Mouse (Mus musculus): ENCODE results near the gene Hs3st3b1.

The Hs3st3b1 gene

DNA sequence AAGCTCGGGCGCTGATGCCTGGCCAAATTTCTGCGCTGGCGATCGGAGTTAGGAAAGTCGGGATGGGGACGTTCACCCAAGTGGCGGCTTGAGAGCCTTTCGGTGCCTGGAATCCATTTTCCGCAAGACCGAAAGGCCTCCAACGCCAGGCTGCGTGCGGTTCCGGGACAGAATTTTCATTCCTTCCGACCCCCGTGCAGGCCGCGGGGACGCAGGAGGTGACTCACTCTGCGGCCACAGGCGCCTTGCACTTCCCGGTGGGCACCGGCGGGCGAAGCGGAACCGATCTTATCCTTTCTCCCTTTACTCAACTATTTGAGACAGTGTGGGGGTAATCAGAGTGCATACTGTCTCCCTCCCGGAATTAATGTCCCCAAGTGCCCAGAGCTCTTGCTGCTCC is 1.3 kb upstream of the Hs3st3b1 start:
- no peak for DNase-seq (ENCODE audit: low spot score)

DNA sequence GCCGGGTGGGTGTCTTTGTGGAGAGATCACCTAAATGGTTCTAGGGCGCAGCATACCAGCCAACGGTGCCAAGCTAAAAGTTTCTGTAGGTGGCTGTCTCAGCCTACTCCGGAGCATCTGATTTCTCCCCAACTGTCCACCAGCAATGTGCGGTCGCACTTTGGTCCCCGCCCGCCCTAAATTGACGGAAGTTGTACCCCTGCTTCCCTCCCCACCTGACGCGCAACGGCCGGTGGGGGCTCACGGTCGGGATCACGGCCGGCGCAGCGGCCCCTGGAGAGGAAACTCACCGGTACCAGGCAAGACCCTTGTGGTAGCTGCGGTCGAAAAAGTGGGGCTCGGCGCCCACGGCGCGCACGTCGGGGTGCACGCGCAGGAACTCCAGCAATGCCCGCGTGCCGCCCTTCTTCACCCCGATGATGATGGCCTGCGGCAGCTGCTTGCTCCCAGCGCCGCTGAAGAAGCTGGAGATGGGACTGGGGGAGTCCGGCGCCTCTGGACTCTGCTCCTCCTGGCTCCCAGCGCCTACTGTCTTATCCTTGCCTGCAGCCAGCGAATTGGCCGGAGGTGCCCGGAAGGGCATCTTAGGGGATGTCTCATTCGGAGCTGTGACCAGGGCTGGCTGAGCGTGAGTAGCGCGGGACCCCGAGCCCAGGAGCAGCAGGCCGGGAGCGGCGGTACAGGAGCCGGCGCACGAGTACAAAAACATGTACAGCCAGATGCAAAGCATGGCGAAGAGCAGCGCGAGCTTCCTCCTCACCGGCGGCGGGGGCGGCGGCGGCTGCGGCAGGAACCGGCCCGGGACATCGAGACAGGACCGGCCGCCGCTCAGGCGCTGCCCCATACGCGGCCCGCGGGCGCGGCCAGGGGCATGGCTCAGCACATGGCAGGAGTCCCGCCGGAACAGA is 792 bp downstream of the Hs3st3b1 start:
- DNase-seq (ENCODE audit: low spot score), result no peak

DNA sequence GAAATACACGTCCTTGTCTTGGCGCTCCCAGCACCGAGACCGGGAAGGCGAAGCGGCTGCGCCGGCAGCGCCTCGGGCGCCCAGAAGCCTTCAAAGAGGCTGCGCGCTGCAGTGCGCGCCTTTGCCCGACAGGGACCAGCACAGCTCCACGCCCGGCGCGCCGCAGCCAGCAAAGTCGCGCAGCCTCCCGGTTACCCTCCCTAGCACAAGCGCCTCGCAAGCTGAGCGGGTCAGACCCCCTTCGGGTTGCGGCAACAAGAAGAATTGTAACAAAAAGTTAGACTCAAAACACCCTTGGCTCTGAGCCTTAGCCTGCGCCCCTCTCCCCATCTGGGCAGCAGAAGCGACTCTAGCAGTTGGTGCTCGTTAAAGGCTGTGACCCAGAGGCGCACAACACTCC is 1.6 kb downstream of the Hs3st3b1 start:
- DNase-seq (ENCODE audit: low spot score), result no peak

DNA sequence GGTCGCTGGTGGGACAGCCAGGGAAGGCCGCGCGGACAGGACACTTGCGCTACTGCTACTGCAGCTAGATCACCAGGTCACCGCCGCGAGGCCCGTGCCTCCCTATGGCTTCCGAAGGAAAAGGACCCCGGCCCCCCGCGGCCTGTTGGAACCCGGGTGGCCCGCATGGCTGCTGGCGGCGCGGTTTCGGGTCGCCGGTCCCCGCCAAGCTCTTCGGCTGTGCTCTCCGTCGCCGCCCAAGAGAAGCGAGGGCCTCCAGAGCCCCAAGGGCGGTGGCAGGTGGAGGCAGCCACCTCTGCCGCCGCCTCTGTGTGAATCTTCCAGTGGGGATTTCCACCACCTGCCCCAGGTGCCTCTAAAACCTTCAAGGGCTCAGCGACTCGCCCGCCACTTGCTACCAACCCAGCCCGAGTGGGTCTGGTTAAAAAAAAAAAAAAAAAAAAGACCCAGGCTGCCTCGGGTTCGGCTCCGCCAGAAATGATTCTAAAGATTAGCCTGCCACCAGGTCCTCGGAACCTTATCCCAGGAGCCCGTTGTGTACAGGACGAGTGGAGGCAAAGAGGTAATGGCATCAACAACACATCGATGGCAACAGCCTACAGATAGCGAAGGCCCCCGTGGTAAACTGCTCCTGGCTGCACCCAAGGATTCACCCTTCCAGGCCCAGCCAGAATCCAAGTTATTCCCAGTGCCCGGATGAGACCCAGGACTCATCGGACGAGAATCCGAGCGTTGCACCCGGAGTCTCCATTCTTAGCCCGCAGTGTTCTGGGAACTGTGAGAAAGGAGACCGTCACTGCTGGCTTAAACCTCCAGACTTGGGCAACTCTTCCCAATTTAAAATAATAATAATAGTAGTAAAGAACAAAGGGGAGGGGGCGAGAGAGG is 2.6 kb downstream of the Hs3st3b1 start:
- DNase-seq (ENCODE audit: low spot score), result no peak

DNA sequence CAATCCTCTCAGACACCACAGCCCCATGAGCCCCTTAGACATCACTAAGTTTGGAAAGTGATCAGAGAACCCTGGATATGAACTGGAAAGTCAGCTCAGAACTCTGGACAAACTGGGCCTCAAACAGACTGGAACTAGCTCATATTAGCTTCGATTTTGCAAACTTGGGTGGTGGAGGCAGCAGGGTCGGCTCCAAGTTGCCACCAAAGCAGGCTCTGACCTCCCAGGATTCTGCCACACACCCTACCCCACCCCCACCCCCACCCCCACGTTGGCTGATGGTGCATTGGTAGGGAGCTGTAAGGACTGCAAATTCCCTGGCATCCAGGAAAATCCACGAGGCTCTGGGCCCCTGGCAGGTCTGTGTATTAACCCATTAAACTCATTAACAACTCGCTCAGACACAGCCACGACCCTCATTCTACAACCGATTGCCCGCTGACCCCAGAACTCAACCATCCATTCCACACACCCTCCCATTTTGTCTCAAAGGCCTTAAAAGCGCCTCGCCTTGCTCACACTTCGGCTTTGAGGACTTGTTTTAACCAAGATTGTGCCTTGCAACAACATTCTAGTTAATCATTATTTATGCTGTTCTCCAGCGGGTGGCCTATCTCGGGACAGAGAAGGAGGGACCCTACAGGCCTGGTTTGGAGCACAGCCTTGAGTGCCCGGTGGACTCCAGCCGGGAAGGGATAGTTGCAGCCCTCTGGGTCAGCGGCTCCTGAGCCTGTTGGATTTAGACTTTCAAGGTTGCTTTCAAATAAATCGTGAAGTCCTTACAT is 3.6 kb downstream of the Hs3st3b1 start:
- DNase-seq (ENCODE audit: low spot score), result no peak

DNA sequence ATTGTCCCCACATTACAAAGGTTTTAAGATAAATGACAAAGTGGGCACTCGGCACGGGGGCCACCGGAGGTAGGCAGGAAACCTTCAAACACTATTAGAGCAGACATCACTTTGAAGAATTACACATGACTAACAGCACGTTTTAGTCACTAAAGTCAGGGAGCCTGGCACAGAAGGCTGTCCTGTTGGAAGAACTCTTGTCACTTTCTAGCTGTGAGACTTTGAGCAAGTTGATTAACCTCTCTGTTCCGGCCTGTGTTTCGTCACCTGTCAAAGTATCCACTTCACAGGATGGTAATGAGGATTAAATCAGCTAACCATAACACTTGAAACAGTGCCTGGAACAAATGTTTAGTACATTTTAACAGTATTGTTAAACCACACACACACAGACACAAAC is 4.5 kb downstream of the Hs3st3b1 start:
- DNase-seq (ENCODE audit: low spot score), result no peak

DNA sequence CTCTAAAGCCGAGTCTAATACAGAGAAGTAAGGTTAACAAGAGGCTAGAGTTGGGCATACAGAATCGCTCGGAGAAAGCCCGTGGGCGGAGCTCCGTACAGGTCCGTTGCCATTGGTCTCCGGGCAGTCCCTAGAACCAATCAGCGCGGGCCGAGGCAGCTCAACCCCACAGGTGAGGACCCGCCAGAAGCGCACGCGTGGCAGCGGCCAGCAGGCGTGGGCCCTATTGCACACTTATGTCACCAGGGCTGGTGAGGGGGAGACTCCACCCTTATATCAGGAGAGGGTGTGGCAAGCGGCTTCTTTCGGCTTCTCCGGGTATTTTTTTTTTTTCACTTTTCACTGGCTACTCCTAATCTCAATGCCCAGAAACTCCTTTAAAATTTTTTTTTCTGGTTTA is 7.7 kb downstream of the Hs3st3b1 start:
- no peak for DNase-seq (ENCODE audit: low spot score)

DNA sequence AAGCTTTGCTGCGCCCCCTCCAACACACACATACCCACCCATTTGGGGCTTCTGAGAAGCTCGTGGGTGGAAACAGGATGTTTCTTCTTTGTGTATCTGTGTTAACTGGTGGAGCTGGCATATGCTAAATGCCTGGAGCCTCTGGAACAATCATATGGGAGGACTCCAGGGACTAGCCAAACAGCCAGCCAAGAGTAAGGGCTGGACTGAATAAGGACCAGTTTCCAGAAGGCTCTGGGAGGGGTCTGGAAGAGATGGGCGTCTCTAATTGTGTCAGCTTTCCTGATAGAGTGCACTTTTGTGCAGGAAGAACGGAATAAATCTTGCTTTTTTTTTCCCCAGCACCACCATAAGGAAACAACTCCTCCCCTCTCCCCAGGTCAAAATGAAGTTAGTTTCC is 8.2 kb downstream of the Hs3st3b1 start:
- DNase-seq (ENCODE audit: low spot score), result no peak

DNA sequence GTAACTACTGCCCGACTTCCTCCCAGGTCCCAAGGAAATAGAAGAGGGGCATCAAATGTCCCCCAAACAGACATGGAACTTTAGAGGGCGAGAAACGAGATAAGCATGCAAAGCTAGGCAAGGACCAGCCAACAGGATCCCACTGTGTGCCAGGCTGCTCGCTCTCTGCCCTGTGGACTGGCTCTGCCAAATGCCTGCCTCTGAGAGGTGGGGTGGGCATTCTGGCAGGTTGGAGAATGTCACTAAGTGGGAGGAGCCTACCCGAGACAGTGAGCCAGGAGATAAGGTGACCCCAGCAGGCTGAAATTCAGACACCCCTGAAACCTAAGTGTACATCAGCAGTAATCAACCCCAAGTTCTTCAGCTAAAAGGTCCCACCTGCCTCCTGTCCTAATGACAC is 11.1 kb downstream of the Hs3st3b1 start:
- DNase-seq (ENCODE audit: low spot score), result no peak

DNA sequence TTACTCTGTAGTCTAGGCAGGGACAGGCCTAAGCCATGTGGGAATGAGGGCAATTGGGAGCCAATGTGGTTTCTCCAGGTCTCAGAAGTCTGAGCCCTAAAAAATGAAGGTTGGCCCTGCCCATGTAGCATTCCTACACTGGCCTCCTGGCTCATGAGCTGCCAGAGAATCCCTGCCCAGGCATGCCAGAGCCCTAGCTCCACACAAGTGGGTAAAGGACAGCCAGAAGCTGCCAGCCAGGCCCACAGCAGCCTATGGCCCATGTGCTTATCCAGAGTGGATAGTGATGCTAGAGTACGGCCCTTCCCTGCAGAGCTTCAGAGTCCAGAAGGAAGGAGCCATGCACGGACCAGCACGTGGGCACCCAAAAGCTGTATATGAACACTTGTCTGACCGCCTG is 12.1 kb downstream of the Hs3st3b1 start:
- no peak for DNase-seq (ENCODE audit: low spot score)

DNA sequence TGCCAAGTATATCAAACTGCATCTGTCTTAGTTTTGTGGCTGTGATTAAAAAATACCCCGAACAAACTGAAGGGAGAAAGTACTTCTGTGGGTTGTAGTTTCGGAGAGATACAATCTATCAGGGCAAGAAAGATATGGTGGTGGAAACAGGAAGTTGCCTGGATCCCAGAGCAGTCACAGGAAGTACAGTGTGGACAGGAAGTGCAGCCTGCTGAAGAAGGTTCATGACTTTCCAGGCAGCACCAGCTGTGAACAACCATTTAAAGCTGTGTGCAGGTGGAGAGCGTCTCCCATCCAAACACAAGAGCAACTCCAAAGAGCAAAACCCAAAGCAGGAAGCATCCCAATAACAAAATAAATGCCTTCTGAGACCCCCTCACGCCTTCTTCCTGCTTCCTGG is 13.6 kb downstream of the Hs3st3b1 start:
- DNase-seq (ENCODE audit: low spot score), result no peak

DNA sequence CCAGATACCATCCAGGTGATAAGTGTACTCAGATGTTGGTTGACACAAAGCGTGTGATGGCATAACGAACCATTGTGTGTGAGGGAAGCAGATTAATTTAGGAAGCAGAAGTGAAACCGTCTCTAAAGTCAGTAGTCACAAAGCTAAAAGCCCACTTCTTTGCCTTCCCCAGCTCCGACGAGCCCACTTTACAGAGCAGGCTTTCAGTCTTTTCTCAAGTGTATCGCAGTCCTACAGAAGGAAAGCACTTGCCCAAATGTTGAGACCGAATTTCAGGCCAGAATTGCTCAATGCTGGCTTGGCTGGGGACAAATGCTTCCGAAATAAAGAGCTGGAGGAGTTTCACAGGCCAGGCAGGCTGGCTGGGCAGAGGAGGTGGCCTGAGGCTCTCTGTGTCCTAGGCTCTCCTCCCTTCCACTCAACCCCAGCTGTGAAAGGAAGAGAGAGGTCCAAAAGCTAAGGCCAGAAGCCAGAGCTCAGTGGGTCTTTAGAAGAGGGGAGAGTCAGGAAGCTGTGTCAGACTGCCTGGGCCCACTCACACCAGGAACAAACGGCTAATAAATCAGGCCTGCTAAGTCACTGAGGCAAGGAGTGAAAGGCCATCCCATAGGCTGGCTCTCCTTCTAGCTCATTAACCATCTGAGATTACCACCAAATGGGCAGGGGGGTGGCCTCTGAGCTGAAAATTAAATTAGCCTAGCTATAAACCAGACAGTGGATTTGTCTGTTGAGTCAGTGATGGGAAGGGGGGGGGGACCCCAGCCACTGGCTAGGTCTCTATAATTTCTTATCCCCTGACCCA is 15.3 kb downstream of the Hs3st3b1 start:
- no peak for DNase-seq (ENCODE audit: low spot score)

DNA sequence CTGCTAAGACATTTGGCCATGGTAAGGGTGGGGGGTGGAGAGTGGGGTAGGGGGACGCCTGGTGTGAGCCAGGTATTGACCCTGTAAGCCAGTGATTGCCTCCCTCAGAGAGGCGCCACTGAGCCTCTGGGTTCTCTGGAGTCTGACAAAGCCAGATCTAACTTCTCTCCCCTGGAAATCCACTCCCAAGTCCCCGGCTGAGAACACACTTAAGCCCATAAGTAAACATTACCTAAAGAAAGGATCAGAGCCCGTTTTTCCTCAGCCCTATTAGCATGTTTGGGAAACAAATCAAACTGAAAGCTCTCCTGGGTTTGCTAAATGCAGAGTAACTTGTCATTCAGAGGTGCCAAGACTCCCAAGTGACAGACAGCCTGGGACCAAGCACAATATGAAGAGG is 17.3 kb downstream of the Hs3st3b1 start:
- no peak for DNase-seq (ENCODE audit: low spot score)

DNA sequence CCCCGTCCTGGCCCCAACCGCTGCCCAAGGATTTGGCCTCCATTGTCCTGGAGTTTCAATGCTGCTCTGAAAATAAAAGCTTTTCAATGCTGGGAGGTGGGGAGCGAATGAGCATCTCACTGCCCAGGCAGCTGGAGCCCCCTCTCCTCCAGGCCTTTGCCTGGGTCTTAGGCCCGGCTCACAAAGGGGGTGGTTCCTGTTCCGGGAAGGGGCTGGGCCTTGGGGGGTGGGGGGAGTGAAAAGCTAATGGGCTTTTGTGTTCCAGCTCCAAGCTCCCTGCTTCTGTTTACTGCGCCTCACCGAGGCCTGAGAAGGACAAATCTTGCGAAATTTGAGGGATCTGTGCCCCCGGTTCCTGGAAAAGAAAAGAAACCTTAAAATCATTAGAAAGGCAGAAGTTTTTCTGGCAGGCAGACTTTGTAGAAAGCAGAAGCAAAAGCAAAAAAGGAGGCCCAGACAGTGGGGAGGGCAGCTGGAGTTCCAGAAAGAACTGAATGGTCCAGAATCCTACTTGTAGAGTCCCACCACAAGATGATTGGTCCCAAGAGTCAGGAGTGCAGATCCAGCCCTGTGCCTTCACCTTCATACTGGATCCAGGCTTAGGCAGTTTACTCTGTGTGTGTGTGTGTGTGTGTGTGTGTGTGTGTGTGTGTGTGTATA is 23.5 kb downstream of the Hs3st3b1 start:
- no peak for DNase-seq (ENCODE audit: low spot score)

DNA sequence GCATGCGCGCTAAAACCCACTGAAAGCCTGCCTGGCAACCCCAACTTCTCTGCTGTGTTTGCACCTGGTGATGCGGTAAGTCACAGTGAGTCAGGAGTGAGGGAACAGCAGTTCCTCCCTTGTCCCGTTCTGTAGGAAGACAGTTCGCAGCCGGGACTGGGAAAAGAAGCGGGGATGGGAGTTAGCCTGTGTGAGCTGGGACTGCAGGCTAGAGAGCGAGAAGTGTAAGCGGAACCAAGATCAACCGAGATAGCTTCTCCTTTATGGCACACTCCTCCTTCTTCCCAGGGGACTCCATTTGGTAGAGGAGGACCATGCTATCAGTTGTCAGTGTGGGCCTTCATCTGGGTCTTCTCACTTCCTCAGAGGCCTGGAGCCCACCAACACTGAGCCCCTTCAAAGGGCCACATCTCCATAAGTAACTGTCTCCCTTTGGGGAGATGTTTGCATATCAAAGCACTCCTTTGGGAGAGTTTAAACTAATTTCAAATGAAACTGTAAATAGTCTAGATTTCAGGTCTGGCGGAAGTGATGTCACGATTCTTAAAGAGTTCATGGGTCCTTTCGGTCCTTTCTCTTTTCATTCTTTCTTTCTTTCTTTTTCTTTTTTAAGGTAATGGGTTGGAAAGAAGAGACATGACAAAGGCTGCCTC is 24.1 kb downstream of the Hs3st3b1 start:
- DNase-seq (ENCODE audit: low spot score), result no peak

DNA sequence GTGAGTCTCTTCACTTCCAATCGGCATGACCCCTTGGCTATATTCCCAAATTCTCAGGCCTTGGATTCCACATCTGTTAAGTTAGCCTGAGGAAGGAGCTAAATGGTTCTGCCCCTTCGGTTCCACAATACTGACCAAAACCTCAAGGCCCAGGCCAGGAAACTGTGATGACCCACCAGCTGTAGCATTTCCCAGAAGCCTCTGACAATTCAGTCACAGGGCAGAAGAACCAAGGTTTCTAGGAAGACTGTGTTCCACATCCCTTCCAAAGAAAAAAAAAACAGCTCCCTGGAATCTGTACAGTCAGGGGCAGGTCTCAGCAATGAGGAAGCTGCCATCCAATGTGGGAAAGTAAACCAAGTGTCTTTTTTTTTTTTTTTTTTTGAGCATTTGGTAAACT is 25.1 kb downstream of the Hs3st3b1 start:
- no peak for DNase-seq (ENCODE audit: low spot score)

DNA sequence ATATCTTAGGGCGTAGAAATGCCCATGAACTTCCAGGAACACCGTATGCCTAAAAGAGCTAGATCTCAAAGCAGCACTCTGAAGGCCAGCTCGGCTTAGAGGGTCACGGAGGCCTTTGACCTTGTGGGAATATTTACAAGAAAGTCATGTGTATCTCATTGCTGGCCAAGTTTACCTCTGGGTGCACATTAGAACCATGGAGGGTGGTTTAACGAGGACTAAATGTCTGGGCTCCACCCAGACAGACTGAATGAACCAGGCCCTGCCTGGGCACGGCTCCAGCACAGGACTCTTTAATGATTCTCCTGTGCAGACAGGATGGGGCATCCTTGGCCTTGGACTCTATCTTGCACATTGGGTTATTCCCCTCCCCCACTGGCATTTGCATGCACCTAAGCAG is 27.9 kb downstream of the Hs3st3b1 start:
- DNase-seq (ENCODE audit: low spot score), result no peak

DNA sequence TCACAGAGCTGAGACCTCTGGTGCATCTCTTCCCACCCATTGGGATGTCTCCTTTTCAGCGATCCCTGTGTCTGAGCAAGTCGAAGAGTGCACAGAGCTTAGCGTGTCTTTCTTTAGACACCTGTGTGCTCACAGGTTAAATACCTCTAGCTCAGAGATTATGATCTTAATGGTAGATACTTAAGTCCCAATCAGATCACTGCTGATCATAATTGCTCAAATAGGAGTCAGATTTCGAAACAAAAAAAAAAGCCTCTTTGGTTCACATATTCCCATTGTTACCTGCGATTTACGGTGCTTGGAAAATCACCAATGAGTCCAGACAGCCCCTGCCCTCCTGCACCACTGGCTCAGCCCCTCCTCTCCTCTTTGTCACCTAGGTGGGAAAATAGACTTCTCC is 28.5 kb downstream of the Hs3st3b1 start:
- no peak for DNase-seq (ENCODE audit: low spot score)

DNA sequence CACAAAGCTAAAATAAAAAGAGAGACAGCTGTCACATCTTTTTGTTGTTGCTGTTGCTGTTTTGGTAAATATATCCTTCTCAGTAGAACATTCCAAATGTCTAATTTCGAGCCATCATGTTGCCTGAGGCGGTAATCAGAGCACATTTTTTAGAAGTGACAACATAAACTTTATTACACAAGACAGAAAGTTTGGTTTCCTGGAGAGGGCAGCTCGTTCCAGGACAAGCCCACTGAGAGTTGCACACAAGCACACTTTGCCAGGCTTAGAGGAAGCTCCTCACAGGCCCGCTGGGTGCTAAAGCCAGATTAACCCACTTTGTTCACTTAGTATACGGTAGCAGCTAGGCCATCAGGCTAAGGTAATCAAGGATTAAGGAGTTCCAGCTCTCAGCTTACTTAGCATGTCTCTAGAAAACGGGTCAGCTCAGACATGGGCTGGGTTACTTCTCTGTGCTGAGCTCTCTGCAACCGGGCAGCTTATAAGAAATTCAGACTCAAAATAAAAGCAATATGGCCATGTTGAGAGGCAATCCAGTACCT is 30.5 kb downstream of the Hs3st3b1 start:
- DNase-seq (ENCODE audit: low spot score), result no peak

DNA sequence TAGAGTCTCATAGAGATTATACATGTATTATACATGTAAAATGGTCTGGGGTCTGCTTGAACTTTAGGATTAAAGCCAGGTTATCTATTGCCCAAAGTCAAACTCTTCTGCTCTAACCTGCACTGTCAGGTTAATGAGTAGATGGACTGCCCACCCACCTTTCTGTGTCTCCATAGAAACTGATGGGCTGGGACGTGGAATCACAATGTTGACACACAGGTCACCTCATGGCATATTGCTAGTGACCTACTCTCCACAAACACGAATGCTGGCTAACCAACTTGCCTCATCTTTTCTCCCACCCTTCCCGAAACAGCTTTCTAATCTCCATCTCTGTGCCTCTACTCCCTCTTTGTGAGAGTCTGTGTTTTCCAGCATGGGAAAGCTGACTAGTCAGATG is 38.7 kb downstream of the Hs3st3b1 start:
- DNase-seq (ENCODE audit: low spot score), result no peak
